Mouse (Mus musculus) inflammation-experienced regulatory T-cells, adult 6 months (primary cell): ENCODE measurements around the gene Ccdc9. TPM values are rescaled to one million over a fixed set of nuclear protein-coding genes. Genes with fewer than 3 reads are reported as not detected.
"Not testable (repeated sequence)": the region's sequence is repeated elsewhere in the genome, so short reads cannot be mapped to it uniquely, and the experiment has no call there.

ENCODE experiments used
- ATAC-seq: one replicate; pipeline ENCODE4 v1.8.0; 2017
- polyA plus RNA-seq, 3 experiments: library from polyadenylated mRNA; unstranded; fragments of 100-300 nt; shearing (Covaris generic); gene quantifications; one replicate each; pipeline ENCODE4 v1.2.1; 2017

Gene Ccdc9
- polyA plus RNA-seq, 3 experiments from 2014 or later, result 10.6 to 16.3 (median 11.5) TPM

DNA sequence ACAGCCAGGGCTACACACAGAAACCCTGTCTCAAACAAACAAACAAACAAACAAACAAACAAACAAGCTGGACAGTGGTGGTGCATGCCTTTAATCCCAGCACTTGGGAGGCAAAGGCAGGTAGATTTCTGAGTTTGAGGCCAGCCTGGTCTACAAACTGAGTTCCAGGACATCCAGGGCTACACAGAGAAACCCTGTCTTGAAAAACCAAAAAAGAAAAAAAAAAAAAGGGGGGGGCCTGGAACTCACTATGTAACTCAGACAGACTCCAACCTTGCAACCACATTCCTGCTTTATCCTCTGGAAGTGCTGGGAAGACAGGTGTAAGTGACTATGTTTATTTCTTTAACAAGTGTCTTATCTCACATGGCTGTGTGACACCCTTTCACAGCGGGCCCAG is 21.5 kb upstream of the Ccdc9 start, which contains the start of gene Bbc3:
Bbc3 (plus strand) TSS at position 301 of the 400 bp plus-strand sequence.
- ATAC-seq, result not testable (repeated sequence)

DNA sequence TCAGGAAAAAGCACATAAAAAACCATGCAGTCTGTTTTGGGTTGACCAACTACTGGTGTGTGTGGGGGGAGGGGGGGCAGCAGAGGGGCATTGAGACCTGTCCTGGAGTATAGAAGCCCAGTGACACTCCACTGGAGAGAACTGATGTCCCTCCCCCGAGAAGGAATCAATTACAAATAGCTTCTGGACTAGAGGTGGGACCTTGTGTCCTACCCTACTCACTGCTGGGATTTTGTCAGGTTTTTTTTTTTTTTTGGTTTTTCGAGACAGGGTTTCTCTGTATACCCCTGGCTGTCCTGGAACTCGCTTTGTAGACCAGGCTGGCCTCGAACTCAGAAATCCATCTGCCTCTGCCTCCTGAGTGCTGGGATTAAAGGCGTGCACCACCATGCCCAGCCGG is 20.5 kb upstream of the Ccdc9 start:
- not testable (repeated sequence) for ATAC-seq

GRCm38 (mm10) chr7:16299419-16300035 is 12.9 kb upstream of the Ccdc9 start:
- ATAC-seq, result peak; percentile 16

DNA sequence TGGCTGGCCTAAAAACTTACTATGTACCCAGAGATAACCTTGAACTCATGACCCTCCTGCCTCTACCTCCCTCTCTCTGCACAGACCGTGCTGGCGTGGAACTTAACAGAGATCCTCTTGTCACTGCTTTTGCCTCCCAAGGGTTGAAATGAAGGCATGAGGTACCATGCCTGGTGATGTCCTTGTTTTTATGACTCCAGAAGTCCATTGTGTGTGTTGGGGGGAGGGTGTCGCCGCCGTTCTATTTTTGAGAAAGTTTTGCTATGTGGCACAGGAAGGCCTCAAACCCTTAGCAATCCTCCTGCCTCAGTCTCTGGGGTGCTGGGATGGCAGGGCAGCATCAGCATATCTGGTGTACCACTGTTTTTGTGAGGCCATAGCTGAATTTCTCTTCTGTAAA is 12.3 kb upstream of the Ccdc9 start:
- no peak for ATAC-seq

GRCm38 (mm10) chr7:16297616-16298015 is 11.0 kb upstream of the Ccdc9 start:
- no peak for ATAC-seq

DNA sequence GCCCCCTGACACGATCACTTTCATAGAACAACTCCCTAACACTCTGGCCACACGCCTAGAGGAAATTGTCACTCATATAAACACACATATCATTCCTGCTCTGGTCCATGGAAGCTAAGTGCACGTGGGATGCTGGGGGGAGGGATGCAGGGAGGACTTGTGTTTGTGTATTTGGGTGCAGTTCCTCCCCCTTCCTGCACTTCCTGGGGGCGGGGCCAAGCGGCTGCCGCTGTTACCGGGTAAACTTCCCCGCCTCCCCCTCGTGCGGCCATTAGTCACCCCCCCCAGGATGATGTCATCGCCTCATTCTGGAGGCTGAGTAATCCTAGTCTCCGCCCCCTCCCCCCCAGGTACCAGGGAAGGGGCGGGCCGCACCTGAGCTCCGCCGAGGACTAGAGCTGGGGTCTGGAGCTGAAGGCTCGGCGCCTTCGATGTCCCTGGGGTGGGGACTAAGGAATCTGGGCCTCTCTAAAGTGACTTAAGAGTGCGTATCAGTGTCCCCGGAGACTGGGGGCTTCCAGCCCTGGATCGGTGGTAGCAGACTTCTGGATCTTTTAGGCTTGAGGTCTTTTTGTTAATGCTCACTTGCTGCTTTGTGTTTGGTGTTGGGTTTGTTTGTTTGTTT is 10.3 kb upstream of the Ccdc9 start:
- peak; percentile 63 for ATAC-seq

GRCm38 (mm10) chr7:16296146-16296545 is 9.6 kb upstream of the Ccdc9 start:
- no peak for ATAC-seq

DNA sequence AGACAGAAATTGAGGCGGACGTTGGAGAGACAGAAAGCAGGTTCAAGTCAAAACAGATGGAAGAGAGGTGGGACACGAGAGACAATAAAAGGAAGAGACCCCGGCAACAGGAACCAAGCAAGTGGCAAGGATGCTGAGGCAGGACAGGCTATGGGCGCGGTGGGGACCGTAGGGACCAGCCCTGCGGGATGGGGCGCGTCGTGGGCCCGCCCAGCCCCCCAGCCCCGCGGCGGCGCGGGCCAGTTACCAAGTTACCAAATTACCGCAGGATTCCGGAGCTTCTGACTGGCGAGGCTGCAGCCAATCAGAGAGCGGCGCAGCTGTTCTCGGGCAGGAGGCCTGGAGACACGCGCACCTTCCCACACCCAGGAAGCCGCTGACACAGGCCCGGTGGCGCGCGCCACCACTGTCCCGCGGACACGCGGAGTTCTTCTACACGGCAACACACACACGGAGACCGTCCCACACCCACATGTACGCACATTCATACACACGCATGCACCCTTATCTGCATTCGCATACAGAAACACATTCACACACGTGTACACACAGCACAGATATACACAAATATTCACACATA is 8.8 kb upstream of the Ccdc9 start:
- ATAC-seq, result peak; percentile 60

DNA sequence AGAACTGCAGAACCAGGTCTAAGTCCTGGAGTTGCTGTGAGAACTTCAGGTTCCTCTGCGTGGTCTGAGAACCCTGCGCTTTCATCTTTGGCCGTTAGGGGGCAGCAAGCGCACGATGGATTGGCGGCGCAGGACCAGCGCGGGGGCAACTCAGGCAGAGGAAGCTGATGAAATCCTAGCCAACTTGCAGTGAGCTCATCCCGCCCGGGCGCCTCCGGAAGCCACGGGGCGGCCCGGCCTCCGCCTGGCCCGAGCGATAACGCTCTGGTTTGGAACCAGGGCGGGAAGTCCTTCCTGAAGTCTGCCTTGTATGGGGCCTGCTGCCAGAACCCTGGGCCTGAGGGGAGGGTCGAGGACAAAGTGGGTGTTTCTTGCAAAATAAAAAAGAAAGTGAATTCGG is 8.2 kb upstream of the Ccdc9 start:
- ATAC-seq, result peak; percentile 64

DNA sequence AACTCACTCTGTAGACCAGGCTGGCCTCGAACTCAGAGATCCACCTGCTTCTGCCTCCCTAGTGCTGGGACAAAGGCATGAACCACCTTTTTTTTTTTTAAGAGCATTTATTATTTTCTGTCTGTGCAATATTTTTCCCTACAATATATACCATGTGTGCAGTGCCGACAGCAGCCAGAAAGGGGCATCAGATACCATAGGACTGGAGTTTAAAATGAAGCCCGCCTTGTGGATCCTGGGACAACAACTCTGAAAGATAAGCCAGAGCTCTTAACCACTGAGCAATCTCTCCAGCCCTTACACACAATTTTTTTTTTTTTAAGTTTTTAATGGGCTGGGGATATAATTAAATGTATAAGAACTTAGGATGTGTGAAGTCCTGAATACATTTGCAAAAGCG is 7.8 kb upstream of the Ccdc9 start:
- ATAC-seq, result peak; percentile 5

DNA sequence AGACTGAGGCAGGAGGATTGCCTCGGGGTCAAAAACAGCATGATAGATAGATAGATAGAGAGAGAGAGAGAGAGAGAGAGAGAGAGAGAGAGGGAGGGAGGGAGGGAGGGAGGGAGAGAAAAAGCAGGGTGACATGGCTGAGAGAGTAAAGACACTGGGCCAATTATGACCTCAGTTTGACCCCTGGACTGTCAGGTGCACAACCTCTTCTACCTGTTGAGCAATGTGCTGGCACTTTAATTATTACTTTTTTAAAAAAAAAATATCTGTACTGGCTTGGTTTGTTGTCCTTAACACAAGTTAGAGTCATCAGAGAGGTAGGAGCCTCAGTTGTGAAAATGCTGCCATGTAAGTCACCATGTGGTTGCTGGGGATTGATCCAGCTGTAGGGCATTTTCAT is 1.2 kb upstream of the Ccdc9 start:
- ATAC-seq, result no peak

DNA sequence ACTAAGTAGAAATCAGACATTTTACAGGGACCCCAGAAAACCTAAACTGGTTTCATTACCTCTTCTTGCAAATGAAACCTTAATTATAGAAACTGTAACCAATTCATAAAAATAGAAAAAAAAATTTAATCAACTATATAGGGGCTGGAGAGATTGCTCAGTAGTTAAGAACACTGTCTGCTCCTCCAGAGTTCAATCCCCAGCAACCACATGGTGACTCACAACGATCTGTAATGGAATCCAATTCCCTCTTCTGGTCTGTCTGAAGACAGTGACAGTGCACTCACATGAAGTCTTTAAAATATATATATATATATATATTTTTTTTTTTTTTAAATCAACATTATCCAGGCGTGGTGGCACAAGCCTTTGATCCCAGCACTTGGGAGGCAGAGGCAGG is 421 bp upstream of the Ccdc9 start:
- ATAC-seq, result no peak

GRCm38 (mm10) chr7:16285450-16286025 is 1.1 kb downstream of the Ccdc9 start:
- peak; percentile 3 for ATAC-seq

- ATAC-seq, result no peak
Measured at GRCm38 (mm10) chr7:16284904-16285303, 1.7 kb downstream of the Ccdc9 start.

DNA sequence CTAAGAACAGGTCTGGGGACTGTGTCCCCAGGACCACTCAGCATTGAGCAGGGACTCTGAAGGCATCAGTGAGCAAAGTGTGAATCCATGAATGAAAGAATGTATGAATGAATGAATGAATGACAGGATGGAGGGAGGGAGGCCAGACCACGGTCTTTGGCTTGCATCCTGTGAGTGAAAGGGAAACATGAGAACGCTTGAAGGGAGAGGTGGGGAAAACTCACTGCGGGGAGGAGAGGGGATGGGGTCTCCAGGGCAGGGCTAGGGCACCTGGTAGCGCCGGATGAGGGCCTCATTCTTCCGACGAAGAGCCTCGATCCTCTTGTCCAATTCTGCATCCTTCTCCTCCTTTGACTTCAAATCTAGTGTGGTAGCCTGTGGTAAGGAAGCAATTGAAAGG is 2.6 kb downstream of the Ccdc9 start:
- ATAC-seq, result no peak

GRCm38 (mm10) chr7:16282334-16282733 is 4.3 kb downstream of the Ccdc9 start:
- no peak for ATAC-seq

- no peak for ATAC-seq
Measured at GRCm38 (mm10) chr7:16280721-16281120, 5.9 kb downstream of the Ccdc9 start.

- no peak for ATAC-seq
Measured at GRCm38 (mm10) chr7:16274922-16275890, 11.4 kb downstream of the Ccdc9 start.

DNA sequence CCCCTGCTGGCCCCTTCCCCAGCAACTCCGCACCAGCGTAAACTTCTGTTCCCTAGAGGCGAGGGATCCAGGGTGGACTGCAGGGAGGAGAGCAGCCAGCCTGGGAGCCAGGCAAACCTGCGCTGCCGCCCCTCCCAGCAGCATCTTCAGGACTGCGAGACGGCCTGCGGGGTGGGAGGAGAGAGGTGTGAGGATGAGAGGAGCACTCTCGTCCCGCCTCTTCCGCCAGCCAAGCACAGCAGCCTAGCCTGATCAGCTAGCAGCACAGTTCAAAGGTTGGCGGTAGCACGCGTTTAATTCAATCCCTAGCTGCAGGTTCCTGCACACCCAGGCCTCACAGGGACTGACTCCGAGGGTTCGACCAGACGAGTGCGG is 12.8 kb downstream of the Ccdc9 start:
- ATAC-seq, result peak; percentile 86

- peak; percentile 76 for ATAC-seq
Measured at GRCm38 (mm10) chr7:16273081-16273765, 13.4 kb downstream of the Ccdc9 start, which contains the start of gene Inafm1. Gene Inafm1 (minus strand): TSS chr7:16273617.

DNA sequence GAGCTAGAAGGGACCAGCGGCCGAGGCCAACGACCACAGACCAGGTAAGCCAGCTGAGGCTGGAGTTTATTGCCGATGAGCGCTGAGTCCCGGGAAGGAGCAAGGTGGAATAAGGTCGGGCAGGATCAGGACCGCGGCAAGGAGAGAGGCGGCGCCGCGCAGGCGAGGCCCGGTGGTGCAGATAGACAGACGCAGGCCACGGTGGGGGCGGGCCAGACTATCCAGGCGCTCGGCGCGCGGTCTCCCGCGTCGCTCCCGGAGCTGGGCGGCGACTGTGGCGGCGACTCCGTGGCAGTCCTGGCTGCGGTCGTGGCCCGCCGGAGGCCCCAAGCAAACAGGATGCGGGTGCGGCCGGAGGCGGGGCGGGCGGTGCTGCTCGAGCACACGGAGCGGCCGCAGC is 13.9 kb downstream of the Ccdc9 start:
- peak; percentile 41 for ATAC-seq

DNA sequence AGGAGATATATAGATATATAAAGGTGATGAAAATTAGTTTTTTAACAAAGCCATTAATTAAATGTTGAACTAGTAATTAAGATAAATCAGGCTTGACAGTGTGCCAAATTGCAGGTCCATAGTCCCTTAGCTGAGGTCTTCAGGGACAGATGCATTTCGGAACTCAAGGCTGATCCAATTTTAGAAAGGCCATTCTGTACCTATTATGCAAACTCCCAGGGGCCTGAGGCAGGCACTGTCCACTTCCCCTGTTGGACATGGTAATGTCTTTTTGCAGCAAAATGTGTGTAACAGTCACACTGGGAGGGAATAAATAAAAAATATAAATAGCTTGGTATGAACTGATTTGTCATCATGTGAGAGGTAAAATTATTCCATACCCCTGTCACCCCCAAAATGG is 15.5 kb downstream of the Ccdc9 start:
- ATAC-seq, result no peak
